Comparison of ENCODE assay signal across 15 mouse cellular contexts in the genomic region with DNA sequence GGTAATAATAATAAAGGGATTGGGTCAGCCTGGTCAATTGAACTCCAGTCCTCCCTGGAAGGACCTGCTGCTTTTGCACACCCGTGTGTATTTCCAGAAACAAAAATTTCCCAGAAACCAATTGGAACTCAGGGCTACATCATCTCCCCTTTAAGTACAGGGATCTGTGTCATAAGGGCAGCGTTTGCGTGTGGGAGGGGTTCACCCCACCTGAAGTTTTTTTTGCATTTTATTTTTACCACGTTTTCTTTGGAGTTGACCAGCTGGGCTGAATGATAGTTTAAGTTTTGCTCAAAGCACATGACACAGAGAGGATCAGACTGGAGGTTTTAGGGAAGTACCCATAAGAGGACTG. TPM values are rescaled to one million over a fixed set of nuclear protein-coding genes. Genes with fewer than 3 reads are reported as not detected.
A peak's percentile ranks its signal among the peaks of the same experiment; 100 is the strongest.
DNase-seq lines count a peak whose midpoint lies in the region; ATAC-seq and TF ChIP-seq lines count a peak whose summit lies in the region.
"Had no signal": no experiment of that assay in that cellular context is flagged by ENCODE, and none has a peak within 500 bp of the region (broad histone marks: within the 10 kb centered on the region; RNA-seq: fewer than 3 reads in every experiment).

No protein-coding gene starts in this region.

- no peaks in the 10 kb centered on the region for H3K36me3 ChIP-seq in heart, adult 2 months (ENCODE audit: control insufficient read depth, insufficient read depth, low read length)
- H3K36me3 ChIP-seq in lung, embryonic 14.5 days (ENCODE audit: insufficient read depth), result peaks cover 60% of the 10 kb centered on the region
- H3K36me3 ChIP-seq in hindbrain, postnatal 0 days (ENCODE audit: insufficient read depth, low read length), result no peaks in the 10 kb centered on the region
- H3K36me3 ChIP-seq in small intestine, adult 2 months (ENCODE audit: control insufficient read depth, insufficient read depth, low read length), result no peaks in the 10 kb centered on the region

- H3K79me2 ChIP-seq in heart, adult 2 months (replicated peaks; ENCODE audit: control insufficient read depth, insufficient read depth, low read length), result no peaks in the 10 kb centered on the region

- H3K9ac ChIP-seq in heart, adult 2 months (ENCODE audit: low read depth, low read length), result no peak overlapping the region
- H3K9ac ChIP-seq in lung, embryonic 14.5 days, result peak overlapping the region; percentile 97
- H3K9ac ChIP-seq in hindbrain, postnatal 0 days (replicated peaks; ENCODE audit: low read length), result peak overlapping the region; percentile 61
- H3K9ac ChIP-seq: forebrain, embryonic 13.5 days had no signal

- TF ChIP-seq CTCF in heart, adult 2 months (IDR thresholded peaks at IDR 0.05), result no peak
- no peak for TF ChIP-seq CTCF in lung, embryonic 14.5 days (IDR thresholded peaks at IDR 0.05; ENCODE audit: low read depth)
- no peak for TF ChIP-seq CTCF in hindbrain, postnatal 0 days (IDR thresholded peaks at IDR 0.05; ENCODE audit: low read depth)
- TF ChIP-seq CTCF in small intestine, adult 2 months (IDR thresholded peaks at IDR 0.05; ENCODE audit: extremely low read depth, insufficient read length, insufficient replicate concordance, low read depth, low read length), result no peak

- no peak for TF ChIP-seq POLR2A in heart, adult 2 months (IDR thresholded peaks at IDR 0.05; ENCODE audit: insufficient read depth, low read depth, low read length)
- no peak for TF ChIP-seq POLR2A in small intestine, adult 2 months (IDR thresholded peaks at IDR 0.05; ENCODE audit: low read depth, low read length)

- ATAC-seq in lung, embryonic 14.5 days (ENCODE audit: insufficient read depth), result no peak
- ATAC-seq in hindbrain, postnatal 0 days, result no peak
- ATAC-seq: forebrain, embryonic 13.5 days; Patski had no signal

- TF ChIP-seq EP300 in heart, adult 2 months (IDR thresholded peaks at IDR 0.05; ENCODE audit: insufficient read depth, low read depth, low read length), result no peak

- peaks cover 21% of the 10 kb centered on the region for H3K27me3 ChIP-seq in heart, adult 2 months (ENCODE audit: control insufficient read depth, insufficient read depth, low read length)
- H3K27me3 ChIP-seq in lung, embryonic 14.5 days (ENCODE audit: insufficient read depth, low read length), result peaks cover 46% of the 10 kb centered on the region
- peaks cover 62% of the 10 kb centered on the region for H3K27me3 ChIP-seq in hindbrain, postnatal 0 days (ENCODE audit: insufficient read depth, low read length)
- H3K27me3 ChIP-seq in small intestine, adult 2 months (ENCODE audit: control insufficient read depth, insufficient read depth, low read length), result peaks cover 42% of the 10 kb centered on the region
- H3K27me3 ChIP-seq: Patski had no signal

- WGBS in heart, adult 2 months, result 16% methylated on average over 4 of the region's 4 CpGs
- 7% methylated on average over 4 of the region's 4 CpGs for WGBS in lung, embryonic 14.5 days
- WGBS in hindbrain, postnatal 0 days, result 6% methylated on average over 4 of the region's 4 CpGs
- WGBS in small intestine, adult 2 months, result 38% methylated on average over 4 of the region's 4 CpGs

- intact Hi-C loops in heart, adult 2 months (cut with DNase I), result no loop called here
- intact Hi-C loops in left cerebral cortex, postnatal 10 days (cut with DNase I), result no loop called here

- H3K4me1 ChIP-seq in heart, adult 2 months (ENCODE audit: control insufficient read depth, insufficient read depth, low read length), result no peaks in the 10 kb centered on the region
- peaks cover 24% of the 10 kb centered on the region for H3K4me1 ChIP-seq in lung, embryonic 14.5 days (ENCODE audit: insufficient read depth)
- 0 out of 2 replicates have a peak, but pooled peaks cover 4% of the 10 kb centered on the region for H3K4me1 ChIP-seq in hindbrain, postnatal 0 days (ENCODE audit: insufficient read depth, low read length)
- peaks cover 2% of the 10 kb centered on the region; the same call in 1 of the 2 replicates for H3K4me1 ChIP-seq in small intestine, adult 2 months (ENCODE audit: control insufficient read depth, insufficient read depth, insufficient read length, low read length)

- peak overlapping the region; percentile 75 for H3K27ac ChIP-seq in heart, adult 2 months
- H3K27ac ChIP-seq in lung, embryonic 14.5 days (ENCODE audit: low read depth), result peak overlapping the region; percentile 100
- H3K27ac ChIP-seq in hindbrain, postnatal 0 days, result peak overlapping the region; percentile 89
- H3K27ac ChIP-seq in small intestine, adult 2 months (ENCODE audit: insufficient read depth, low read depth, low read length), result peak overlapping the region; percentile 64; the same call in 1 of the 2 replicates
- H3K27ac ChIP-seq: forebrain, embryonic 13.5 days had no signal

- H3K4me3 ChIP-seq in heart, adult 2 months, result peak overlapping the region; percentile 47
- peak overlapping the region; percentile 64 for H3K4me3 ChIP-seq in lung, embryonic 14.5 days (ENCODE audit: low read depth, low read length)
- peak overlapping the region; percentile 34 for H3K4me3 ChIP-seq in hindbrain, postnatal 0 days (ENCODE audit: low read length)
- H3K4me3 ChIP-seq in small intestine, adult 2 months (ENCODE audit: low read depth, low read length), result no peak overlapping the region
- H3K4me3 ChIP-seq: forebrain, embryonic 13.5 days had no signal

- H3K4me2 ChIP-seq in lung, embryonic 14.5 days, result peak overlapping the region; percentile 84
- peak overlapping the region; percentile 58 for H3K4me2 ChIP-seq in hindbrain, postnatal 0 days (ENCODE audit: low read depth, low read length)
- H3K4me2 ChIP-seq: forebrain, embryonic 13.5 days had no signal

- DNase-seq in heart, adult 2 months, result no peak
- DNase-seq in heart, postnatal 4 days, result no peak
- DNase-seq in lung, embryonic 14.5 days, result peak; percentile 46
- no peak for DNase-seq in lung, postnatal 36 days
- DNase-seq in hindbrain, postnatal 0 days (ENCODE audit: low spot score), result peak; percentile 15
- no peak for DNase-seq in left cerebral cortex, postnatal 10 days (ENCODE audit: extremely low spot score in 1 of 2, low spot score in 2 of 2)
- DNase-seq in embryo, embryonic 10 days (ENCODE audit: low spot score), result no peak
- DNase-seq: right cerebral cortex, postnatal 14 days had no signal

- H3K9me3 ChIP-seq in lung, embryonic 14.5 days (ENCODE audit: low read depth, low read length), result no peaks in the 10 kb centered on the region
- no peaks in the 10 kb centered on the region for H3K9me3 ChIP-seq in hindbrain, postnatal 0 days (ENCODE audit: low read length)
- H3K9me3 ChIP-seq: forebrain, embryonic 13.5 days had no signal

RNA-seq across cellular contexts. Expression of a gene that starts 7.8 kb away (rescaled TPM):
- total RNA-seq in heart, adult 2 months (2021), result under 1 TPM; 0.23 to 0.68 TPM
- polyA plus RNA-seq in heart, adult 2 months (2012; rRNA removed), result 0.91 and 1.4 TPM in 2 replicates
- total RNA-seq in heart, postnatal 4 days (2021), result 1 to 10 TPM; 1.3 to 2.2 TPM
- 48.9 and 51.6 TPM in 2 replicates for polyA plus RNA-seq in lung, embryonic 14.5 days (2014; fragmentation: Nextera tagmentation; extraction: Ambion mirVana)
- total RNA-seq in hindbrain, postnatal 0 days (2014; rRNA removed), result 35.4 and 36.4 TPM in 2 replicates
- polyA plus RNA-seq in hindbrain, postnatal 0 days (2015; fragmentation: Nextera tagmentation; extraction: Ambion mirVana), result 11.6 and 13.1 TPM in 2 replicates
- polyA plus RNA-seq in small intestine, adult 2 months (2012; rRNA removed), result 9.9 TPM in 2 replicates
- not detected for total RNA-seq in left cerebral cortex, postnatal 10 days (2021)
- total RNA-seq: common myeloid progenitor, adult 5-6 weeks; layer of hippocampus, postnatal 14 days had no signal
- polyA plus RNA-seq: forebrain, embryonic 13.5 days had no signal

RNA-seq across cellular contexts. Expression of a gene that starts 19.4 kb away (rescaled TPM):
- under 1 TPM; 0.23 to 0.30 TPM for total RNA-seq in heart, adult 2 months (2021)
- 0.64 and 0.82 TPM in 2 replicates for polyA plus RNA-seq in heart, adult 2 months (2012; rRNA removed)
- 1 to 10 TPM; 1.4 to 1.5 TPM for total RNA-seq in heart, postnatal 4 days (2021)
- polyA plus RNA-seq in lung, embryonic 14.5 days (2014; fragmentation: Nextera tagmentation; extraction: Ambion mirVana), result 3.9 and 6.3 TPM in 2 replicates
- total RNA-seq in hindbrain, postnatal 0 days (2014; rRNA removed), result 42.1 and 42.2 TPM in 2 replicates
- polyA plus RNA-seq in hindbrain, postnatal 0 days (2015; fragmentation: Nextera tagmentation; extraction: Ambion mirVana), result 6.6 and 8.1 TPM in 2 replicates
- polyA plus RNA-seq in small intestine, adult 2 months (2012; rRNA removed), result 3.5 and 5.5 TPM in 2 replicates
- not detected for total RNA-seq in left cerebral cortex, postnatal 10 days (2021)
- total RNA-seq: layer of hippocampus, postnatal 14 days had no signal
- polyA plus RNA-seq: forebrain, embryonic 13.5 days had no signal

RNA-seq across cellular contexts. Expression of a gene that starts 23.0 kb away (rescaled TPM):
- not detected for total RNA-seq in heart, adult 2 months (2021)
- not detected in 2 replicates for polyA plus RNA-seq in heart, adult 2 months (2012; rRNA removed)
- not detected for total RNA-seq in heart, postnatal 4 days (2021)
- 0.08 TPM in 1 of 2 replicates, not detected in the other for polyA plus RNA-seq in lung, embryonic 14.5 days (2014; fragmentation: Nextera tagmentation; extraction: Ambion mirVana)
- total RNA-seq in hindbrain, postnatal 0 days (2014; rRNA removed), result 0.21 TPM in 1 of 2 replicates, not detected in the other
- polyA plus RNA-seq in hindbrain, postnatal 0 days (2015; fragmentation: Nextera tagmentation; extraction: Ambion mirVana), result 0.08 and 0.24 TPM in 2 replicates
- polyA plus RNA-seq in small intestine, adult 2 months (2012; rRNA removed), result not detected in 2 replicates
- not detected for total RNA-seq in left cerebral cortex, postnatal 10 days (2021)
- total RNA-seq: common myeloid progenitor, adult 5-6 weeks; granulocyte monocyte progenitor cell, adult 5-6 weeks; layer of hippocampus, postnatal 14 days had no signal
- polyA plus RNA-seq: forebrain, embryonic 13.5 days; liver, embryonic 16.5 days; Patski had no signal

RNA-seq across cellular contexts. Expression of a gene that starts 24.5 kb away (rescaled TPM):
- total RNA-seq in heart, adult 2 months (2021), result under 1 TPM; 0.63 to 0.75 TPM
- 1.00 and 1.1 TPM in 2 replicates for polyA plus RNA-seq in heart, adult 2 months (2012; rRNA removed)
- total RNA-seq in heart, postnatal 4 days (2021), result 1 to 10 TPM in 1 of 2 experiments, under 1 TPM in 1; 0.74 to 1.0 TPM
- 3.8 and 3.9 TPM in 2 replicates for polyA plus RNA-seq in lung, embryonic 14.5 days (2014; fragmentation: Nextera tagmentation; extraction: Ambion mirVana)
- total RNA-seq in hindbrain, postnatal 0 days (2014; rRNA removed), result 4.2 and 8.6 TPM in 2 replicates
- polyA plus RNA-seq in hindbrain, postnatal 0 days (2015; fragmentation: Nextera tagmentation; extraction: Ambion mirVana), result 2.4 and 3.3 TPM in 2 replicates
- polyA plus RNA-seq in small intestine, adult 2 months (2012; rRNA removed), result 1.4 and 2.9 TPM in 2 replicates
- not detected for total RNA-seq in left cerebral cortex, postnatal 10 days (2021)
- total RNA-seq: layer of hippocampus, postnatal 14 days had no signal
- polyA plus RNA-seq: forebrain, embryonic 13.5 days had no signal

RNA-seq across cellular contexts. Expression of a gene that starts 39.4 kb away (rescaled TPM):
- under 1 TPM in 1 of 2 experiments, not detected in 1; 0.18 TPM for total RNA-seq in heart, adult 2 months (2021)
- 0.20 and 0.23 TPM in 2 replicates for polyA plus RNA-seq in heart, adult 2 months (2012; rRNA removed)
- total RNA-seq in heart, postnatal 4 days (2021), result under 1 TPM in 1 of 2 experiments, not detected in 1; 0.32 TPM
- polyA plus RNA-seq in lung, embryonic 14.5 days (2014; fragmentation: Nextera tagmentation; extraction: Ambion mirVana), result 65.9 and 76.1 TPM in 2 replicates
- total RNA-seq in hindbrain, postnatal 0 days (2014; rRNA removed), result 16.5 and 24.3 TPM in 2 replicates
- 109 and 113 TPM in 2 replicates for polyA plus RNA-seq in hindbrain, postnatal 0 days (2015; fragmentation: Nextera tagmentation; extraction: Ambion mirVana)
- polyA plus RNA-seq in small intestine, adult 2 months (2012; rRNA removed), result 1.8 and 3.2 TPM in 2 replicates
- not detected for total RNA-seq in left cerebral cortex, postnatal 10 days (2021)
- total RNA-seq: common myeloid progenitor, adult 5-6 weeks; layer of hippocampus, postnatal 14 days had no signal
- polyA plus RNA-seq: forebrain, embryonic 13.5 days had no signal

Comparison
In these comparisons a context has a peak if more than half of its experiments do, and no peak if none do; other contexts are left out.
1. DNase-seq: peak in lung, embryonic 14.5 days (single experiment) and hindbrain, postnatal 0 days (single experiment); none in heart, adult 2 months (0 of 2), heart, postnatal 4 days (single experiment), lung, postnatal 36 days (single experiment), left cerebral cortex, postnatal 10 days (0 of 2) and embryo, embryonic 10 days (single experiment).
2. RNA of a gene that starts 7.8 kb away (total RNA-seq): 35.4 to 36.4 TPM in hindbrain, postnatal 0 days; 1.3 to 2.2 TPM in heart, postnatal 4 days, 0.23 to 0.68 TPM in heart, adult 2 months and not detected in left cerebral cortex, postnatal 10 days; every median in the first group is over 10 times any median in the second.
3. RNA of a gene that starts 19.4 kb away (total RNA-seq): 42.1 to 42.2 TPM in hindbrain, postnatal 0 days; 1.4 to 1.5 TPM in heart, postnatal 4 days, 0.23 to 0.30 TPM in heart, adult 2 months and not detected in left cerebral cortex, postnatal 10 days; every median in the first group is over 10 times any median in the second.
4. Peak in every context shown above with its lines, with median percentiles within 50 percentile points of each other: H3K27ac ChIP-seq.